18 mouse cellular contexts compared by ENCODE assay signal in the genomic region with DNA sequence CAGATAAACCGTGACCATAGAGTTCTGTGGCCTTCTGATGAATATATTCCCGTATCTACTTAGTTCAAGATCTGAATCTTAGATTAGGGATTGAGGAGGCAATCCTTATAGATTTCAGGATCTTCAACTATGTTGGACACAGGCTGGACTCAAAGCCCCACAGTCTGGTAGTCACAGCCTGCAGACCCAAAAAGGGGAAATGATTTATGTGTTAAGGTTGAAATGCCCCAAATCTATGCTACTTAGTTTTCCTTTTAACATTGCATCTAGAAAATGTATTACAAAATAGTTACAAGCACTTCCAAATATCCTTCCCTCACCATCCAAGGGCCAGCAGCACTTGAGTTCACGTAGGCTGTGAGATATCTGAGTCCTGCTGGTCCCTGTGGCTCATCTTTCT.
"Had no signal": no experiment of that assay in that cellular context is flagged by ENCODE, and none has a peak within 500 bp of the region (broad histone marks: within the 10 kb centered on the region; RNA-seq: fewer than 3 reads in every experiment).

No protein-coding gene starts in this region.

- H3K27me3 ChIP-seq: lung, embryonic 15.5 days; midbrain, embryonic 15.5 days had no signal

- H3K36me3 ChIP-seq: lung, embryonic 15.5 days; midbrain, embryonic 12.5 days; midbrain, embryonic 15.5 days had no signal

- H3K9ac ChIP-seq: liver, embryonic 14.5 days; lung, embryonic 15.5 days; midbrain, embryonic 12.5 days; midbrain, embryonic 15.5 days had no signal

- H3K4me2 ChIP-seq: lung, embryonic 15.5 days; midbrain, embryonic 12.5 days; midbrain, embryonic 15.5 days had no signal

- DNase-seq: kidney, adult 18-20 months; kidney, adult 9 months; kidney, postnatal 25 days; layer of hippocampus, adult 9-11 months; layer of hippocampus, postnatal 36 days; lung, adult 18-20 months; lung, postnatal 10 days; thymus, adult 18-20 months; thymus, postnatal 36 days had no signal

- H3K27ac ChIP-seq: kidney, postnatal 0 days; layer of hippocampus, adult 2 months; left cerebral cortex, adult 2 months; liver, embryonic 14.5 days; lung, embryonic 15.5 days; midbrain, embryonic 12.5 days; midbrain, embryonic 15.5 days had no signal

- ATAC-seq: intestine, embryonic 16.5 days; midbrain, embryonic 15.5 days had no signal

- H3K9me3 ChIP-seq: lung, embryonic 15.5 days; midbrain, embryonic 12.5 days; midbrain, embryonic 15.5 days had no signal

- H3K4me3 ChIP-seq: layer of hippocampus, adult 2 months; left cerebral cortex, adult 2 months; lung, embryonic 15.5 days; midbrain, embryonic 12.5 days; midbrain, embryonic 15.5 days; myocyte had no signal
